ENCODE assay signal across 8 mouse cellular contexts in genomic region chr6:47835482-47835983, GRCm38 (mm10). TPM values are rescaled to one million over a fixed set of nuclear protein-coding genes. Genes with fewer than 3 reads are reported as not detected.
A peak's percentile ranks its signal among the peaks of the same experiment; 100 is the strongest.
DNase-seq lines count a peak whose midpoint lies in the region; ATAC-seq and TF ChIP-seq lines count a peak whose summit lies in the region.

Zfp398 (plus strand) TSS chr6:47835661.

- ATAC-seq in CD4-positive, CD25-positive, alpha-beta regulatory T cell, adult 4 months = peak; percentile 92
- peak; percentile 87 for ATAC-seq in erythroid progenitor cell, adult 5-6 weeks (replicated peaks; ENCODE audit: low FRiP score, poor library complexity, severe bottlenecking)
- ATAC-seq in heart, embryonic 13.5 days (ENCODE audit: extremely low read depth, insufficient number of reproducible peaks, low FRiP score, low TSS enrichment) = peak; percentile 90
- ATAC-seq in liver, embryonic 11.5 days (replicated peaks; ENCODE audit: low FRiP score) = peak; percentile 96

- H3K4me2 ChIP-seq in heart, embryonic 13.5 days = peak within 1 kb of the TSS; percentile 71
- H3K4me2 ChIP-seq in liver, embryonic 11.5 days = peak within 1 kb of the TSS; percentile 92
- H3K4me2 ChIP-seq in myocyte (ENCODE audit: low read depth) = peak within 1 kb of the TSS; percentile 71

- H3K9me3 ChIP-seq in heart, embryonic 13.5 days = no peaks in the 10 kb centered on the region
- H3K9me3 ChIP-seq in liver, embryonic 11.5 days (ENCODE audit: control insufficient read depth, low read length) = no peaks in the 10 kb centered on the region

- H3K27me3 ChIP-seq in heart, embryonic 13.5 days (replicated peaks) = peaks cover 13% of the 10 kb centered on the region; the same call in 1 of the 2 replicates
- H3K27me3 ChIP-seq in liver, embryonic 11.5 days (replicated peaks; ENCODE audit: control insufficient read depth, insufficient read depth, low read length) = no peaks in the 10 kb centered on the region
- no peaks in the 10 kb centered on the region for H3K27me3 ChIP-seq in myocyte (ENCODE audit: control insufficient read depth, insufficient read depth, insufficient read length)

- H3K4me3 ChIP-seq in brown adipose tissue, adult 24 weeks (ENCODE audit: insufficient read depth, low read depth, low read length) = peak within 1 kb of the TSS; percentile 90
- H3K4me3 ChIP-seq in heart, embryonic 13.5 days = peak within 1 kb of the TSS; percentile 87
- H3K4me3 ChIP-seq in liver, embryonic 11.5 days (ENCODE audit: low read depth, low read length) = peak within 1 kb of the TSS; percentile 95
- peak within 1 kb of the TSS; percentile 56 for H3K4me3 ChIP-seq in myocyte

- WGBS in heart, embryonic 13.5 days = under 1% methylated on average over 51 of the region's 52 CpGs
- under 1% methylated on average over 51 of the region's 52 CpGs for WGBS in liver, embryonic 11.5 days

- H3K4me1 ChIP-seq in brown adipose tissue, adult 24 weeks (ENCODE audit: control insufficient read depth, insufficient read depth, insufficient read length, low read length) = no peaks in the 10 kb centered on the region; the same call in none of the 2 replicates
- peaks cover 18% of the 10 kb centered on the region for H3K4me1 ChIP-seq in heart, embryonic 13.5 days
- peaks cover 23% of the 10 kb centered on the region for H3K4me1 ChIP-seq in liver, embryonic 11.5 days (replicated peaks; ENCODE audit: control insufficient read depth, insufficient read depth, low read length)

- H3K79me2 ChIP-seq in myocyte (ENCODE audit: control insufficient read depth, insufficient read depth) = peaks cover 5% of the 10 kb centered on the region

- peak; percentile 84 for TF ChIP-seq POLR2A in myocyte (IDR thresholded peaks at IDR 0.05; ENCODE audit: insufficient read length, low read depth)

- H3K36me3 ChIP-seq in heart, embryonic 13.5 days = no peaks in the 10 kb centered on the region; the same call in 1 of the 2 replicates
- no peaks in the 10 kb centered on the region for H3K36me3 ChIP-seq in liver, embryonic 11.5 days (ENCODE audit: control insufficient read depth, insufficient read depth, low read length)
- no peaks in the 10 kb centered on the region for H3K36me3 ChIP-seq in myocyte (ENCODE audit: control insufficient read depth, insufficient read depth)

- H3K27ac ChIP-seq in brown adipose tissue, adult 24 weeks (replicated peaks; ENCODE audit: low read depth, low read length) = peak within 1 kb of the TSS; percentile 41
- H3K27ac ChIP-seq in heart, embryonic 13.5 days (replicated peaks) = peak within 1 kb of the TSS; percentile 93
- H3K27ac ChIP-seq in liver, embryonic 11.5 days (ENCODE audit: low read depth, low read length) = peak within 1 kb of the TSS; percentile 54

- H3K9ac ChIP-seq in heart, embryonic 13.5 days = peak within 1 kb of the TSS; percentile 94
- H3K9ac ChIP-seq in liver, embryonic 11.5 days (ENCODE audit: low read depth, low read length) = peak within 1 kb of the TSS; percentile 97

- peak within 1 kb of the TSS; percentile 32 for H3ac ChIP-seq in myocyte (ENCODE audit: control insufficient read depth, insufficient read length)

- DNase-seq in kidney, postnatal 10 days = peak; percentile 97
- DNase-seq in liver, embryonic 11.5 days (ENCODE audit: low spot score) = peak; percentile 96
- peak; percentile 96 to 100 for DNase-seq in spleen, postnatal 4 days (ENCODE audit: low spot score in 2 of 2)

TF ChIP-seq in myocyte, 11 proteins besides CTCF, POLR2A, EP300 and RAD21:
- TF ChIP-seq TCF12 (IDR thresholded peaks at IDR 0.05; ENCODE audit: insufficient read depth, poor library complexity, severe bottlenecking) (no peak), SRF (IDR thresholded peaks at IDR 0.05; ENCODE audit: control insufficient read depth, insufficient read length, low read depth) (peak; percentile 18), MYOG (IDR thresholded peaks at IDR 0.05; ENCODE audit: control insufficient read depth in 1 of 3, insufficient read depth in 1 of 3, insufficient read length in 2 of 3, low read depth in 2 of 3) (peak in 2 of 3 experiments; percentile 71 to 85), MYOD1 (IDR thresholded peaks at IDR 0.05; ENCODE audit: control insufficient read depth in 1 of 3, insufficient read length in 2 of 3, low read depth in 2 of 3) (peak in 2 of 3 experiments; percentile 66 to 76), E2F4 (IDR thresholded peaks at IDR 0.05; ENCODE audit: insufficient read depth) (no peak), MAX (IDR thresholded peaks at IDR 0.05; ENCODE audit: low read depth) (no peak), TCF3 (IDR thresholded peaks at IDR 0.05; ENCODE audit: insufficient read length, low read depth) (no peak), CEBPB (IDR thresholded peaks at IDR 0.05; ENCODE audit: insufficient read depth, poor library complexity, severe bottlenecking) (no peak), POLR2AphosphoS2 (IDR thresholded peaks at IDR 0.05; ENCODE audit: insufficient read length, low read depth) (peak; percentile 64)
TF ChIP-seq in myocyte: peak in this region for 4.

RNA-seq across cellular contexts. Expression of gene Zfp398, which starts in this region (rescaled TPM):
- 10 to 100 TPM; 13.8 to 14.0 TPM for polyA plus RNA-seq in CD4-positive, CD25-positive, alpha-beta regulatory T cell, adult 4 months (2017; shearing (Covaris generic))
- polyA plus RNA-seq in brown adipose tissue, adult 24 weeks (2012; ENCODE audit: insufficient read depth, insufficient read length, missing spikeins) = 2.6 and 3.3 TPM in 2 replicates
- 1.1 and 4.2 TPM in 2 replicates for total RNA-seq in erythroid progenitor cell, adult 5-6 weeks (2015; ENCODE audit: low replicate concordance)
- total RNA-seq in erythroid progenitor cell, adult 5-6 weeks (2017; ENCODE audit: low replicate concordance) = 1.6 and 2.1 TPM in 2 replicates
- 3.7 TPM in 2 replicates for polyA plus RNA-seq in heart, embryonic 13.5 days (2015; fragmentation: Nextera tagmentation; extraction: Ambion mirVana)
- 5.6 and 5.8 TPM in 2 replicates for polyA plus RNA-seq in liver, embryonic 11.5 days (2014; fragmentation: Nextera tagmentation; extraction: Ambion mirVana)
- 2.2 TPM for polyA plus RNA-seq in myocyte (2012; fragmentation: generic; extraction: Trizol)

Comparison
In these comparisons a context has a peak if more than half of its experiments do, and no peak if none do; other contexts are left out.
1. Peak in every context shown above with its lines: DNase-seq, ATAC-seq, H3K4me3 ChIP-seq and H3K27ac ChIP-seq.
2. H3K27ac ChIP-seq: peak in every context shown above with its lines; median percentile 93 in heart, embryonic 13.5 days; 54 in liver, embryonic 11.5 days; 41 in brown adipose tissue, adult 24 weeks.